Mouse (Mus musculus) myocyte (in vitro differentiated cells): Measurements from ENCODE around the gene Tssk1. TPM values are rescaled to one million over a fixed set of nuclear protein-coding genes. Genes with fewer than 3 reads are reported as not detected.

Experiments used
- H3K27me3 ChIP-seq: one replicate; pipeline ENCODE4 v1.6.1; 2011; ENCODE audit not compliant: control insufficient read depth, insufficient read depth, insufficient read length
- H3K36me3 ChIP-seq: one replicate; pipeline ENCODE4 v1.6.1; 2011; ENCODE audit not compliant: control insufficient read depth, insufficient read depth
- H3K4me2 ChIP-seq: one replicate; pipeline ENCODE4 v1.6.1; 2011; ENCODE audit warnings: low read depth, control low read depth
- H3K4me3 ChIP-seq: one replicate; pipeline ENCODE4 v1.5.1; 2011; ENCODE audit warnings: mild to moderate bottlenecking, control low read depth, moderate library complexity
- H3K79me2 ChIP-seq: one replicate; pipeline ENCODE4 v1.6.1; 2011; ENCODE audit not compliant: control insufficient read depth, insufficient read depth
- H3ac ChIP-seq: one replicate; pipeline ENCODE4 v1.6.1; 2011; ENCODE audit not compliant: control insufficient read depth, insufficient read length
- CEBPB ChIP-seq: IDR thresholded peaks from 2 replicates; pipeline ENCODE4 v1.6.1; 2011; ENCODE audit warnings: mild to moderate bottlenecking, moderate library complexity; ENCODE audit not compliant: poor library complexity, insufficient read depth, severe bottlenecking
- E2F4 ChIP-seq: IDR thresholded peaks from one replicate; pipeline ENCODE4 v1.6.1; 2011; ENCODE audit warnings: mild to moderate bottlenecking, control low read depth, moderate library complexity; ENCODE audit not compliant: insufficient read depth
- MAX ChIP-seq: IDR thresholded peaks from one replicate; pipeline ENCODE4 v1.6.1; 2011; ENCODE audit warnings: low read depth, mild to moderate bottlenecking, control low read depth
- MYOD1 ChIP-seq, 3 experiments: IDR thresholded peaks; one replicate each; pipeline ENCODE4 v1.6.1; 2011; ENCODE audit warnings: control low read depth in 2 of 3, low read depth in 2 of 3, mild to moderate bottlenecking in 2 of 3, moderate library complexity in 1 of 3; ENCODE audit not compliant: insufficient read length in 2 of 3, control insufficient read depth in 1 of 3
- MYOG ChIP-seq, 3 experiments: IDR thresholded peaks; one replicate each; pipeline ENCODE4 v1.6.1; 2011; ENCODE audit warnings: control low read depth in 2 of 3, low read depth in 2 of 3, mild to moderate bottlenecking in 2 of 3; ENCODE audit not compliant: insufficient read length in 2 of 3, control insufficient read depth in 1 of 3, insufficient read depth in 1 of 3
- POLR2A ChIP-seq: IDR thresholded peaks from one replicate; pipeline ENCODE4 v1.6.1; 2011; ENCODE audit warnings: low read depth, mild to moderate bottlenecking, control low read depth, moderate library complexity; ENCODE audit not compliant: insufficient read length
- POLR2AphosphoS2 ChIP-seq: IDR thresholded peaks from one replicate; pipeline ENCODE4 v1.6.1; 2011; ENCODE audit warnings: low read depth, control low read depth; ENCODE audit not compliant: insufficient read length
- REST ChIP-seq: IDR thresholded peaks from one replicate; pipeline ENCODE4 v1.6.1; 2011; ENCODE audit warnings: mild to moderate bottlenecking, control low read depth, moderate library complexity; ENCODE audit not compliant: insufficient read depth, insufficient read length
- SRF ChIP-seq: IDR thresholded peaks from one replicate; pipeline ENCODE4 v1.6.1; 2011; ENCODE audit warnings: low read depth; ENCODE audit not compliant: control insufficient read depth, insufficient read length
- TCF12 ChIP-seq: IDR thresholded peaks from one replicate; pipeline ENCODE4 v1.6.1; 2011; ENCODE audit warnings: mild to moderate bottlenecking, control low read depth; ENCODE audit not compliant: poor library complexity, insufficient read depth, severe bottlenecking
- TCF3 ChIP-seq: IDR thresholded peaks from one replicate; pipeline ENCODE4 v1.6.1; 2011; ENCODE audit warnings: low read depth, control low read depth; ENCODE audit not compliant: insufficient read length
- USF1 ChIP-seq: IDR thresholded peaks from one replicate; pipeline ENCODE4 v1.6.1; 2011; ENCODE audit warnings: low read depth, mild to moderate bottlenecking, control low read depth, moderate library complexity
- polyA plus RNA-seq: library from polyadenylated mRNA; unstranded; fragments of >200 nt; fragmentation: generic; extraction: Trizol; gene quantifications from one replicate; pipeline ENCODE4 v1.2.1, GENCODE M21; 2012; ENCODE audit warnings: missing spikeins

Tssk1 gene
- polyA plus RNA-seq, 1 experiment, result 0.07 TPM

- TF ChIP-seq USF1, result no peak
- TF ChIP-seq TCF3, result no peak
- TF ChIP-seq SRF, result no peak
- no peak for TF ChIP-seq TCF12
- TF ChIP-seq POLR2AphosphoS2, result no peak
- no peak for TF ChIP-seq CEBPB
- TF ChIP-seq E2F4, result no peak
- Histone ChIP-seq H3K79me2 (peaks cover 48% of the 10 kb centered on the region), H3K27me3 (no peaks in the 10 kb centered on the region), H3ac (peak overlapping the region; percentile 58), H3K4me3 (peak overlapping the region; percentile 65), H3K36me3 (no peaks in the 10 kb centered on the region), H3K4me2 (peak overlapping the region; percentile 97)
These were observed 3.7 kb upstream of the Tssk1 start for GRCm38 (mm10) chr16:17890342-17890727.

GRCm38 (mm10) chr16:17890917-17891566 is 3.0 kb upstream of the Tssk1 start:
- peak overlapping the region; percentile 65 for H3K4me3 ChIP-seq
- H3K27me3 ChIP-seq, result no peaks in the 10 kb centered on the region
- H3K36me3 ChIP-seq, result no peaks in the 10 kb centered on the region

GRCm38 (mm10) chr16:17891567-17891959 is 2.5 kb upstream of the Tssk1 start, which contains the start of gene Gm20518:
Gm20518 (minus strand) TSS chr16:17891671.
- TF ChIP-seq MAX (no peak), TCF12 (no peak), CEBPB (no peak), SRF (no peak), POLR2A (peak; percentile 98), TCF3 (no peak), USF1 (no peak), POLR2AphosphoS2 (peak; percentile 97), E2F4 (no peak), REST (no peak), MYOD1 (IDR thresholded peaks at IDR 0.05; ENCODE audit: control insufficient read depth in 1 of 3, insufficient read length in 2 of 3, low read depth in 2 of 3) (no peak), MYOG (IDR thresholded peaks at IDR 0.05; ENCODE audit: control insufficient read depth in 1 of 3, insufficient read depth in 1 of 3, insufficient read length in 2 of 3, low read depth in 2 of 3) (peak in 1 of 3 experiments; percentile 1)
- peak within 1 kb of the TSS; percentile 58 for H3ac ChIP-seq
- H3K79me2 ChIP-seq, result peaks cover 36% of the 10 kb centered on the region
- peak within 1 kb of the TSS; percentile 97 for H3K4me2 ChIP-seq
- H3K27me3 ChIP-seq, result no peaks in the 10 kb centered on the region
- peak within 1 kb of the TSS; percentile 65 for H3K4me3 ChIP-seq
- no peaks in the 10 kb centered on the region for H3K36me3 ChIP-seq

More at GRCm38 (mm10) chr16:17890917-17891566, 3.0 kb upstream of the Tssk1 start:
- peak overlapping the region; percentile 97 for H3K4me2 ChIP-seq
- H3ac ChIP-seq, result peak overlapping the region; percentile 58
- H3K79me2 ChIP-seq, result peaks cover 41% of the 10 kb centered on the region
- no peak for TF ChIP-seq E2F4
- no peak for TF ChIP-seq TCF12
- no peak for TF ChIP-seq POLR2AphosphoS2
- peak in 1 of 3 experiments; percentile 66 for TF ChIP-seq MYOG (IDR thresholded peaks at IDR 0.05; ENCODE audit: control insufficient read depth in 1 of 3, insufficient read depth in 1 of 3, insufficient read length in 2 of 3, low read depth in 2 of 3)
- no peak for TF ChIP-seq TCF3
- TF ChIP-seq MAX, result no peak
- peak; percentile 52 for TF ChIP-seq REST
- TF ChIP-seq MYOD1 (IDR thresholded peaks at IDR 0.05; ENCODE audit: control insufficient read depth in 1 of 3, insufficient read length in 2 of 3, low read depth in 2 of 3), result peak in 2 of 3 experiments; percentile 50 to 63
- no peak for TF ChIP-seq USF1
- TF ChIP-seq POLR2A, result peak; percentile 49
- TF ChIP-seq SRF, result no peak
- no peak for TF ChIP-seq CEBPB

- Histone ChIP-seq H3K4me3 (no peak overlapping the region), H3K27me3 (no peaks in the 10 kb centered on the region), H3K36me3 (no peaks in the 10 kb centered on the region), H3K79me2 (peaks cover 26% of the 10 kb centered on the region), H3K4me2 (no peak overlapping the region), H3ac (no peak overlapping the region)
- no peak for TF ChIP-seq MYOD1 (IDR thresholded peaks at IDR 0.05; ENCODE audit: control insufficient read depth in 1 of 3, insufficient read length in 2 of 3, low read depth in 2 of 3)
- no peak for TF ChIP-seq MAX
- TF ChIP-seq SRF, result no peak
- TF ChIP-seq CEBPB, result no peak
- no peak for TF ChIP-seq POLR2AphosphoS2
- TF ChIP-seq E2F4, result no peak
- TF ChIP-seq TCF3, result no peak
- no peak for TF ChIP-seq REST
- no peak for TF ChIP-seq USF1
- no peak for TF ChIP-seq MYOG (IDR thresholded peaks at IDR 0.05; ENCODE audit: control insufficient read depth in 1 of 3, insufficient read depth in 1 of 3, insufficient read length in 2 of 3, low read depth in 2 of 3)
- no peak for TF ChIP-seq POLR2A
- TF ChIP-seq TCF12, result no peak
These were observed 1.4 kb upstream of the Tssk1 start for GRCm38 (mm10) chr16:17892606-17893005.

GRCm38 (mm10) chr16:17896091-17896490 is 2.1 kb downstream of the Tssk1 start:
- H3K36me3 ChIP-seq, result peaks cover 5% of the 10 kb centered on the region
- no peaks in the 10 kb centered on the region for H3K79me2 ChIP-seq
- H3ac ChIP-seq, result no peak overlapping the region
- no peak for TF ChIP-seq E2F4
- no peak for TF ChIP-seq REST
- no peak for TF ChIP-seq CEBPB
- TF ChIP-seq SRF, result no peak
- no peak for TF ChIP-seq POLR2AphosphoS2
- no peak for TF ChIP-seq MYOD1 (IDR thresholded peaks at IDR 0.05; ENCODE audit: control insufficient read depth in 1 of 3, insufficient read length in 2 of 3, low read depth in 2 of 3)
- no peak for TF ChIP-seq MYOG (IDR thresholded peaks at IDR 0.05; ENCODE audit: control insufficient read depth in 1 of 3, insufficient read depth in 1 of 3, insufficient read length in 2 of 3, low read depth in 2 of 3)
- TF ChIP-seq POLR2A, result no peak
- no peak for TF ChIP-seq USF1
- no peak overlapping the region for H3K4me3 ChIP-seq
- no peak overlapping the region for H3K4me2 ChIP-seq
- H3K27me3 ChIP-seq, result no peaks in the 10 kb centered on the region
